Mouse (Mus musculus) cerebellum, adult 2 months (tissue): ENCODE data around the gene 1700016D06Rik.

ENCODE experiments used
- CTCF ChIP-seq: fragments of 200-500 bp; IDR thresholded peaks from 2 replicates; pipeline ENCODE4 v1.5.1; 2011; ENCODE audit warnings: low read depth, mild to moderate bottlenecking, control low read depth, low read length, moderate library complexity, borderline replicate concordance; ENCODE audit not compliant: insufficient read depth
- POLR2A ChIP-seq: fragments of 200-500 bp; IDR thresholded peaks from 2 replicates; pipeline ENCODE4 v1.6.1; 2011; ENCODE audit warnings: low read length, control low read depth, borderline replicate concordance; ENCODE audit not compliant: insufficient read depth

DNA sequence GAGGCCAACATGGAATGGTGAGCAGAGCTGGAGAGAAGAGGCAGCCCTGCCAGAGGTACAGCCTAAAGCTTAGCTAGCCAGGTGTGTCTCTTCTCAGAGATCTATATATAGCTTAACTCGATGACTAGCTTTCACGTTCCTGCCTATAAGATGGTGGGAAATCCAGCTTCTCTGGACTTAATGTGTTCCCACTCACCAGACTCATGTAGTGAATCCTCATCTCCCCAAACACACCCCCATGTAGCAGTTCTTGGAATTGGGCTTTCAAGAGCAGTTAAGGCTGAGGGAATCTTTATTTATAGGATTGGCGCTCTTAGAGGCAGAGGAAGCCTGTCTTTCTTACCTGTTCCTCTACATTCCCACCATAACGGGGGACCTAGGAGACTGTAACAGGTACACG lies 13.6 kb downstream of the 1700016D06Rik start:
- TF ChIP-seq CTCF (no peak), POLR2A (no peak)
